Mouse (Mus musculus) liver, embryonic 14.5 days (tissue): Measurements from ENCODE around the gene Aox4. TPM values are rescaled to one million over a fixed set of nuclear protein-coding genes. Genes with fewer than 3 reads are reported as not detected.
A peak's percentile ranks its signal among the peaks of the same experiment; 100 is the strongest.

Experiments
- ATAC-seq: fragments of 200-750 bp; cut with Nextera tagmentation; 2 replicates; pipeline ENCODE4 v1.8.0; 2017; ENCODE audit warnings: moderate number of reproducible peaks, mild to moderate bottlenecking, moderate library complexity; ENCODE audit not compliant: insufficient read depth
- DNase-seq, 3 experiments: peaks; one replicate each; pipeline ENCODE4 v3.0.0-alpha.2; 2012 to 2013; ENCODE audit warnings: low read depth in 3 of 3, low spot score in 3 of 3
- H3K27ac ChIP-seq: fragments of 300-500 bp; sonication (generic); 2 replicates; pipeline ENCODE4 v1.5.1; 2014; ENCODE audit warnings: moderate library complexity, mild to moderate bottlenecking, control low read depth, inconsistent platforms
- H3K27me3 ChIP-seq: fragments of 300-500 bp; sonication (generic); 2 replicates; pipeline ENCODE4 v1.6.1; 2014; ENCODE audit warnings: mild to moderate bottlenecking, low read length, moderate library complexity; ENCODE audit not compliant: control insufficient read depth, insufficient read depth
- H3K36me3 ChIP-seq: fragments of 300-500 bp; sonication (generic); replicated peaks from 2 replicates; pipeline ENCODE4 v1.6.1; 2014; ENCODE audit warnings: low read depth; ENCODE audit not compliant: control insufficient read depth, insufficient read depth
- H3K4me1 ChIP-seq, 2 experiments: fragments of 200-500 bp in 1 of 2; fragments of 300-500 bp in 1 of 2; sonication (generic) in 1 of 2; replicated peaks; 2 replicates each; pipeline ENCODE4 v1.6.1; 2012 to 2014; ENCODE audit warnings: antibody characterized with exemption in 1 of 2, inconsistent platforms in 1 of 2, low read length in 1 of 2; ENCODE audit not compliant: control insufficient read depth in 2 of 2, insufficient read depth in 2 of 2
- H3K4me2 ChIP-seq: fragments of 300-500 bp; sonication (generic); 2 replicates; pipeline ENCODE4 v1.6.1; 2014; ENCODE audit warnings: low read depth, mild to moderate bottlenecking, control low read depth, moderate library complexity
- H3K4me3 ChIP-seq, 2 experiments: fragments of 200-500 bp in 1 of 2; fragments of 300-500 bp in 1 of 2; sonication (generic) in 1 of 2; 2 replicates each; pipeline ENCODE4 v1.5.1; 2012 to 2014; ENCODE audit warnings: low read depth in 2 of 2, low read length in 2 of 2, mild to moderate bottlenecking in 2 of 2, control low read depth in 1 of 2, inconsistent platforms in 1 of 2, moderate library complexity in 1 of 2; ENCODE audit not compliant: insufficient read depth in 1 of 2
- H3K9ac ChIP-seq: fragments of 300-500 bp; sonication (generic); replicated peaks from 2 replicates; pipeline ENCODE4 v1.6.1; 2014; ENCODE audit warnings: mild to moderate bottlenecking, control low read depth, moderate library complexity
- H3K9me3 ChIP-seq: fragments of 300-500 bp; sonication (generic); 2 replicates; pipeline ENCODE4 v1.6.1; 2016; ENCODE audit warnings: low read length, mixed read lengths; ENCODE audit not compliant: control insufficient read depth
- CTCF ChIP-seq: IDR thresholded peaks from 2 replicates; pipeline ENCODE4 v1.5.1; 2016; ENCODE audit warnings: antibody characterized with exemption, low read depth, control low read depth
- EP300 ChIP-seq: IDR thresholded peaks from 2 replicates; pipeline ENCODE4 v1.6.1; 2016; ENCODE audit warnings: antibody characterized with exemption, low read depth
- WGBS: fragments of 180-500 bp; shearing (Covaris S2); extraction: QIAGEN DNeasy Blood & Tissue Kit; methylation state at CpG from one replicate; pipeline ENCODE4 v1.1.7; 2014; ENCODE audit not compliant: insufficient replicate concordance; 5-methylcytosine and 5-hydroxymethylcytosine counted together
- polyA plus RNA-seq, 2 experiments: library from polyadenylated mRNA; depleted of rRNA in 1 of 2; stranded (reverse) in 1 of 2; unstranded in 1 of 2; fragments of >200 nt; fragmentation: Nextera tagmentation in 1 of 2; extraction: Ambion mirVana in 1 of 2; gene quantifications; 2 replicates each; pipeline versions ENCODE4 v1.2.1 to v1.2.3; 2012 to 2014

The Aox4 gene
- polyA plus RNA-seq, 2 experiments, result 0.10 to 0.22 TPM

- TF ChIP-seq EP300, result no peak
- no peak for TF ChIP-seq CTCF
- no peak for ATAC-seq
These were observed 14.7 kb upstream of the Aox4 start for GRCm38 (mm10) chr1:58195541-58195940.

DNA sequence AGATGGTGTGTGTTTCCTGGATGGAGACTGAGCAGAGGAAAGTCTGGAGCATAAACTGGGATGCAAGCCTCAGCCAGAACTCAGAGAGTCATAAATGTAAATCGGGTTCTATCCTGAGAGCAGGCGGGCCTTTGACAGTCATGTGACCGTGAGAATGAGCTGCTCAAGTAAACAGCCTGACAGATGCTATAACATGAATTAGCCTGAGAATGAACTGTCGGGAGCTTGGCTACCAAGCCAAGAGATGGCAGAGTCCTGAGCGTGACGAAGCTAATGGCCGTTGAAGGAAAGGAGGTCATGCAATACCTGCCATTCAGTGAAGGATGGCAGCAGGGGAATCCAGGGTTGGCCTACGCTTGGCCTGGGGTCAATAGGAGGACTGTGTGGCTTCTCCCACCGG lies 13.2 kb upstream of the Aox4 start:
- H3K4me3 ChIP-seq, result no peak overlapping the region
- no peaks in the 10 kb centered on the region for H3K36me3 ChIP-seq
- no peaks in the 10 kb centered on the region for H3K9me3 ChIP-seq
- H3K27me3 ChIP-seq, result no peaks in the 10 kb centered on the region
- WGBS, result 62% methylated on average over 9 of the region's 9 CpGs
- TF ChIP-seq EP300 (no peak), CTCF (no peak)
- no peak overlapping the region for H3K27ac ChIP-seq
- DNase-seq (no peak), ATAC-seq (no peak)
- H3K4me1 ChIP-seq, result no peaks in the 10 kb centered on the region
- no peak overlapping the region for H3K9ac ChIP-seq
- no peak overlapping the region for H3K4me2 ChIP-seq

More at GRCm38 (mm10) chr1:58195541-58195940, 14.7 kb upstream of the Aox4 start:
- WGBS, result 11% methylated on average over 10 of the region's 10 CpGs
- Histone ChIP-seq H3K27me3 (no peaks in the 10 kb centered on the region), H3K4me2 (peak overlapping the region; percentile 18), H3K27ac (no peak overlapping the region), H3K4me3 (no peak overlapping the region), H3K36me3 (no peaks in the 10 kb centered on the region), H3K4me1 (no peaks in the 10 kb centered on the region), H3K9ac (no peak overlapping the region), H3K9me3 (no peaks in the 10 kb centered on the region)
- DNase-seq, result no peak

DNA sequence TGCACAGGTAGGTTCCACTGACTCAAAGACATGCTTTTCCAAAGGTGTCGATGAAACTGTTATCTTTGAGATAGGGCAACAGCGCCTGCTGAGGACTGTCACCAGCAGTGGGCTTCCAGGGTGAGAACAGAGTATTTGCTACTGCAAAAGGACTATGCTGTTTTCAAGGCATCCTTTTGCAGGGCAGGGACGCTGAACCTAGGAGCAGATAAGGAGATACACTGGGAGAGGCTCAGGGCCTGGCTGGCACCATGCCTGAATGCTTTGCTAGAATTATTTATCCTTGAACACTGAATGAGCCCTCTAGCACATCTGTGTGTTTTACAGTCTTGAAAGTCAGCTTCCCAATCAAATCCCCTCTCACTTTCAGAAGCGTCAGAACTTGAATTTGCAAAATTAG lies 11.8 kb upstream of the Aox4 start:
- H3K4me1 ChIP-seq, result no peaks in the 10 kb centered on the region
- DNase-seq (no peak), ATAC-seq (no peak)
- no peak overlapping the region for H3K27ac ChIP-seq
- H3K27me3 ChIP-seq, result no peaks in the 10 kb centered on the region
- no peak overlapping the region for H3K9ac ChIP-seq
- 52% methylated on average over 4 of the region's 4 CpGs for WGBS
- H3K36me3 ChIP-seq, result no peaks in the 10 kb centered on the region
- no peak overlapping the region for H3K4me3 ChIP-seq
- no peaks in the 10 kb centered on the region for H3K9me3 ChIP-seq
- no peak overlapping the region for H3K4me2 ChIP-seq
- TF ChIP-seq EP300 (no peak), CTCF (no peak)

- Histone ChIP-seq H3K4me3 (no peak overlapping the region), H3K27me3 (no peaks in the 10 kb centered on the region), H3K36me3 (no peaks in the 10 kb centered on the region), H3K9me3 (no peaks in the 10 kb centered on the region), H3K4me1 (no peaks in the 10 kb centered on the region), H3K4me2 (no peak overlapping the region), H3K9ac (no peak overlapping the region), H3K27ac (no peak overlapping the region)
- DNase-seq (no peak), ATAC-seq (no peak)
- 49% methylated on average over 7 of the region's 7 CpGs for WGBS
- TF ChIP-seq CTCF (no peak), EP300 (no peak)
These were observed 2.6 kb downstream of the Aox4 start for GRCm38 (mm10) chr1:58212805-58213204.

- no peak overlapping the region for H3K4me3 ChIP-seq
These were observed 3.6 kb downstream of the Aox4 start for GRCm38 (mm10) chr1:58213838-58214237.

More at GRCm38 (mm10) chr1:58213838-58214237, 3.6 kb downstream of the Aox4 start:
- no peak overlapping the region for H3K9ac ChIP-seq
- ATAC-seq (no peak), DNase-seq (no peak)
- H3K36me3 ChIP-seq, result no peaks in the 10 kb centered on the region
- TF ChIP-seq CTCF (no peak), EP300 (no peak)
- H3K27ac ChIP-seq, result no peak overlapping the region
- 65% methylated on average over 5 of the region's 5 CpGs for WGBS
- H3K27me3 ChIP-seq, result no peaks in the 10 kb centered on the region
- H3K4me1 ChIP-seq, result no peaks in the 10 kb centered on the region
- no peaks in the 10 kb centered on the region for H3K9me3 ChIP-seq
- no peak overlapping the region for H3K4me2 ChIP-seq
